Mouse (Mus musculus): ENCODE measurements around the gene Copg2.

DNA sequence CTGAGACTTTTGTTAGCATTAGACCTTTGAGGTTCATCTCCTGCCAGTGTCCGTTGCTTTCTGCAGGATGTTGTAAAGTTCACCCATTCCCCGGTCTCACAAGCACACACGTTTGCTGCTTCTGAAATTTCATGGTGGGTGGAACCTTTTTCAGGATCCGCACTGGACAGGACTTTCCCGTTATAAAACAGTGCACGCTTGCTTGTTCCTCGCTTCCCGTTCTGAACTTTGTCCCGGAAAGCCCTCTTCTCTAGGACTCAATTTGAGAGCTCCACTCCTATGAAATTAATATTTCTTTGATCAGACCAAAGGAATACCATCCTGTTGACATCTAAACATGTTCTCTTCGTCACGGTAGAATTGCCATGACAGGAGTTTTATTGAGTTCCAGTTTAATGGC lies 182.7 kb downstream of the Copg2 start:
- no peak for TF ChIP-seq EP300 (IDR thresholded peaks at IDR 0.05; ENCODE audit: low read depth)
- TF ChIP-seq CTCF (IDR thresholded peaks at IDR 0.05; ENCODE audit: low read depth), result no peak

Data from liver, embryonic 14.5 days (tissue).